Mouse (Mus musculus) liver, adult 2 months (tissue): ENCODE results near the gene Mtmr10. TPM values are rescaled to one million over a fixed set of nuclear protein-coding genes. Genes with fewer than 3 reads are reported as not detected.

Experiments used
- DNase-seq: peaks from one replicate; pipeline ENCODE4 v3.0.0-alpha.2; 2011; ENCODE audit warnings: low read depth, low spot score; ENCODE audit errors: extremely low read depth
- H3K27ac ChIP-seq: fragments of 200-500 bp; replicated peaks from 2 replicates; pipeline ENCODE4 v1.5.1; 2012; ENCODE audit warnings: low read depth, mild to moderate bottlenecking, control low read depth, inconsistent platforms, low read length; ENCODE audit not compliant: insufficient read depth
- H3K27me3 ChIP-seq: fragments of 200-500 bp; 2 replicates; pipeline ENCODE4 v1.6.1; 2012; ENCODE audit warnings: mild to moderate bottlenecking, moderate library complexity, low read length, inconsistent platforms; ENCODE audit not compliant: control insufficient read depth, insufficient read depth
- H3K36me3 ChIP-seq: fragments of 200-500 bp; 2 replicates; pipeline ENCODE4 v1.6.1; 2012; ENCODE audit warnings: low read length, inconsistent platforms; ENCODE audit not compliant: control insufficient read depth, insufficient read depth
- H3K4me1 ChIP-seq: fragments of 200-500 bp; 2 replicates; pipeline ENCODE4 v1.6.1; 2011; ENCODE audit warnings: low read length; ENCODE audit not compliant: control insufficient read depth, insufficient read depth
- H3K4me3 ChIP-seq: fragments of 200-500 bp; 2 replicates; pipeline ENCODE4 v1.5.1; 2011; ENCODE audit warnings: low read depth, mild to moderate bottlenecking, control low read depth, low read length, moderate library complexity; ENCODE audit not compliant: insufficient read depth
- H3K79me2 ChIP-seq: fragments of 200-500 bp; 2 replicates; pipeline ENCODE4 v1.6.1; 2012; ENCODE audit warnings: inconsistent platforms, mild to moderate bottlenecking, low read length, moderate library complexity; ENCODE audit not compliant: control insufficient read depth, insufficient read depth
- H3K9ac ChIP-seq: fragments of 200-500 bp; 2 replicates; pipeline ENCODE4 v1.6.1; 2012; ENCODE audit warnings: low read depth, mild to moderate bottlenecking, control low read depth, inconsistent platforms, low read length
- CTCF ChIP-seq: fragments of 200-500 bp; IDR thresholded peaks from 2 replicates; pipeline ENCODE4 v1.5.1; 2011; ENCODE audit warnings: low read depth, low read length, control low read depth
- POLR2A ChIP-seq: fragments of 200-500 bp; IDR thresholded peaks from 2 replicates; pipeline ENCODE4 v1.6.1; 2011; ENCODE audit warnings: low read length, control low read depth; ENCODE audit not compliant: insufficient read depth; ENCODE audit errors: extremely low read depth
- WGBS: fragments of 180-500 bp; shearing (Covaris S2); methylation state at CpG from one replicate; pipeline ENCODE4 v1.1.7; 2018; 5-methylcytosine and 5-hydroxymethylcytosine counted together
- polyA plus RNA-seq: library from polyadenylated mRNA; depleted of rRNA; stranded (reverse); fragments of >200 nt; gene quantifications from 2 replicates; pipeline ENCODE4 v1.2.3, GENCODE M21; 2012
- total RNA-seq: library from RNA; depleted of rRNA; stranded (reverse); fragments of >200 nt; gene quantifications from 2 replicates; pipeline ENCODE4 v1.2.3, GENCODE M21; 2014

The Mtmr10 gene
- total and polyA plus RNA-seq, 2 experiments, result 7.0 to 23.1 TPM

- H3K4me3 ChIP-seq, result no peak overlapping the region
- peak; percentile 58 for DNase-seq
Measured at GRCm38 (mm10) chr7:64351087-64351486, 63.6 kb downstream of the Mtmr10 start.

GRCm38 (mm10) chr7:64354206-64354605 is 66.8 kb downstream of the Mtmr10 start:
- TF ChIP-seq CTCF (no peak), POLR2A (no peak)
- Histone ChIP-seq H3K4me3 (no peak overlapping the region), H3K9ac (no peak overlapping the region), H3K27me3 (no peaks in the 10 kb centered on the region), H3K36me3 (peaks cover 12% of the 10 kb centered on the region; the same call in 1 of the 2 replicates), H3K79me2 (no peaks in the 10 kb centered on the region), H3K27ac (no peak overlapping the region), H3K4me1 (no peaks in the 10 kb centered on the region)
- 83% methylated on average over 14 of the region's 14 CpGs for WGBS
- DNase-seq, result no peak

More at GRCm38 (mm10) chr7:64351087-64351486, 63.6 kb downstream of the Mtmr10 start:
- 38% methylated on average over 4 of the region's 4 CpGs for WGBS
- Histone ChIP-seq H3K36me3 (peaks cover 19% of the 10 kb centered on the region; the same call in 1 of the 2 replicates), H3K9ac (no peak overlapping the region), H3K27me3 (no peaks in the 10 kb centered on the region), H3K4me1 (0 out of 2 replicates have a peak, but pooled peaks cover 3% of the 10 kb centered on the region), H3K79me2 (no peaks in the 10 kb centered on the region), H3K27ac (no peak overlapping the region)
- TF ChIP-seq CTCF (no peak), POLR2A (no peak)

DNA sequence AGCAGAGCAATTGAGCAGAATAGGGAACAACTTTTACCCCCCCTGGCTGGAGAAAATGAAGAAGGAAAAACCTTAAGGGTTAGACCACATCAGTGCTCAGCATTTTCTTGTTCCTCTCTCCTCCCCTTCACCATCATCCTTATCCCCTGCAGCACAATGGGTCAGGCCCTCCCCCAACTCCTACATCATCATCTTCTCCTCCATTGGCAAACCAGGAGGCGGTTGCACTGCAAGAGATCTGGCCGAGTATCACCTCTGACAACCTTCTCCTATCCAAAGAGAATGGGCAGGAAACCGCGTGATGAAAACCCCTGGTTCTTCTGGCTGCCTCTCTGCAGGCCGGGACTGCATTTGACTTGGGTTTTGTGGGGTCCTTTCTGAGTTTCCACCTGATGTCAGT is 69.2 kb downstream of the Mtmr10 start:
- H3K36me3 ChIP-seq, result peaks cover 22% of the 10 kb centered on the region; the same call in 1 of the 2 replicates
- no peaks in the 10 kb centered on the region for H3K4me1 ChIP-seq
- no peak overlapping the region for H3K4me3 ChIP-seq
- H3K9ac ChIP-seq, result no peak overlapping the region
- DNase-seq, result peak; percentile 41
- TF ChIP-seq POLR2A (no peak), CTCF (no peak)
- 0 out of 2 replicates have a peak overlapping the region, but pooled peaks have one; percentile 33 for H3K27ac ChIP-seq
- 91% methylated on average over 5 of the region's 5 CpGs for WGBS
- H3K79me2 ChIP-seq, result no peaks in the 10 kb centered on the region
- H3K27me3 ChIP-seq, result no peaks in the 10 kb centered on the region

DNA sequence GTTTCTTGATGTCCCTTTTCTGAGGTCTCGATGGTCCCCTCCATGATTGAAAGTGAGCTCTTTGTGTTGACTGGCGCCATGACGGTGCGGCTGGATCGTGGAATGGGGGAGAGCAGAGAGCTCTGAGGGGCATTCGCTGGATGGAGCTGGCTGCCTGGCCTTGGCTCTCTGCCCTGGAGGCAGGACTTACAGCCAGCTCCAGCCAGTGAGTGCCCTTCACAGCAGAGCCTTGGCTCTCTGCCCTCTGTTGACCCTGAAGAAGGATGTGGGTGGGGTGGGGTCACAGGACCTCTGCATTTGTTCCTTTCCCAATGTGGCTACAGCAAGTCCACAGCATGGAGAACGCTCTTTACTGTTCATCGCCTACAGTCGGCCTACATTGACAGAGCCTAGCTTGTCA is 70.0 kb downstream of the Mtmr10 start:
- peak; percentile 45 for DNase-seq
- peaks cover 25% of the 10 kb centered on the region; the same call in 1 of the 2 replicates for H3K36me3 ChIP-seq
- peak overlapping the region; percentile 17; the same call in 1 of the 2 replicates for H3K9ac ChIP-seq
- no peaks in the 10 kb centered on the region for H3K79me2 ChIP-seq
- H3K27ac ChIP-seq, result peak overlapping the region; percentile 70
- H3K27me3 ChIP-seq, result no peaks in the 10 kb centered on the region
- no peak for TF ChIP-seq POLR2A
- TF ChIP-seq CTCF, result no peak
- no peaks in the 10 kb centered on the region for H3K4me1 ChIP-seq
- WGBS, result 78% methylated on average over 9 of the region's 9 CpGs
- H3K4me3 ChIP-seq, result no peak overlapping the region

DNA sequence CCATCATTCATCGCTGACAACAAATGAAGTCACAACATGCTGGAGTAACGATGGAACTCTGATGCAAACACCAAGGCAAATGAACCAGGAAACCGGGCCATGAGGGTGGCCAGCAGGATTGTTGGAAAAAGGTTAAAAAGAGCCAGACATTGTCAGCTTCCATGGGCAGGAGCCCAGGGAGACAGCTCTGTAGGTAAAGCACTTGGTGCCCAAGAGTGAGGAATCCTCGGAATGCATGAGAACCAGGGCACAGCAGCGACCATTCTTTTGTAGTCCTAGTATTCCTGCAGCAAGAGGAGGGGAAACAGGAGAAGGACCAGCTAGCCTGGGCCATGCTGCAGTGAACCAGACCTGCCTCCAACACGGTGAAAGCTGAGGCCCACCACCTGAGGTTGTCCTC is 71.2 kb downstream of the Mtmr10 start:
- 90% methylated on average over 6 of the region's 6 CpGs for WGBS
- H3K36me3 ChIP-seq, result peaks cover 31% of the 10 kb centered on the region; the same call in 1 of the 2 replicates

DNA sequence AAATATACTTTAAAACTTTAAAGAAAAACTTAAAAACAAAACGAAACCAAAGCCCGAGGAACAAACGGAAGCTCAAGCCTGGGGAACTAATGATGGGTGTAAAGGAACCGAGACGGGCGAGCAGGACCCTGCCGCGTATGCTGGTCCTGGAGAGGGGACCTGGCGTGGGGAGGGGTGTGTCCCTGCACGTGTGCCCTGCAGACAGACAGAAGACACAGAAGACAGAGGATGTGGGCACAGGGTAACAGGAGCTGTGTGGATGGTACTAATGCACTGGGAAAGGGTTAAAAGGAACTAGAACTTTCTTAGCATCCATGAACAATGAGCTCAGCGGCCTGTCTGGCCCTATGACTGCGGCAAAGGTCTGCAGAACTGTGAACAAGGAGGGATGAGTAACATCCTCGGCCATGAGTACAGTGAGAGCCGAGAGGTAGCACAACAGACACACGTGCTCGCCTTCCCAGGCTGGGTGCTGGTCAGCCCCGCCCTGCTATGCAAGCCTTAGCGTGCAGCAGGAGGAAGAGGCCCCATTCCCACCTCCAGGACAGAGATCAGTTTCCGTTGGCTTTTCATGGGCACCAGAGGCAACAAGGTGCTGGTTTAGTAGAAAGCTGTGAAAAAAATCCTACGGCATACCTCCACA is 72.6 kb downstream of the Mtmr10 start:
- Histone ChIP-seq H3K36me3 (peaks cover 32% of the 10 kb centered on the region), H3K27ac (peak overlapping the region; percentile 9; the same call in 1 of the 2 replicates), H3K79me2 (no peaks in the 10 kb centered on the region), H3K4me3 (no peak overlapping the region), H3K9ac (no peak overlapping the region), H3K4me1 (no peaks in the 10 kb centered on the region), H3K27me3 (no peaks in the 10 kb centered on the region)
- TF ChIP-seq CTCF (no peak), POLR2A (no peak)
- WGBS, result 89% methylated on average over 20 of the region's 20 CpGs
- no peak for DNase-seq

More for the DNA sequence above, 71.2 kb downstream of the Mtmr10 start:
- Histone ChIP-seq H3K4me1 (no peaks in the 10 kb centered on the region), H3K4me3 (no peak overlapping the region), H3K27ac (no peak overlapping the region), H3K9ac (no peak overlapping the region), H3K79me2 (no peaks in the 10 kb centered on the region), H3K27me3 (no peaks in the 10 kb centered on the region)
- no peak for DNase-seq
- TF ChIP-seq POLR2A, result no peak
- no peak for TF ChIP-seq CTCF
